9 mouse cellular contexts compared by ENCODE assay signal in the genomic region with DNA sequence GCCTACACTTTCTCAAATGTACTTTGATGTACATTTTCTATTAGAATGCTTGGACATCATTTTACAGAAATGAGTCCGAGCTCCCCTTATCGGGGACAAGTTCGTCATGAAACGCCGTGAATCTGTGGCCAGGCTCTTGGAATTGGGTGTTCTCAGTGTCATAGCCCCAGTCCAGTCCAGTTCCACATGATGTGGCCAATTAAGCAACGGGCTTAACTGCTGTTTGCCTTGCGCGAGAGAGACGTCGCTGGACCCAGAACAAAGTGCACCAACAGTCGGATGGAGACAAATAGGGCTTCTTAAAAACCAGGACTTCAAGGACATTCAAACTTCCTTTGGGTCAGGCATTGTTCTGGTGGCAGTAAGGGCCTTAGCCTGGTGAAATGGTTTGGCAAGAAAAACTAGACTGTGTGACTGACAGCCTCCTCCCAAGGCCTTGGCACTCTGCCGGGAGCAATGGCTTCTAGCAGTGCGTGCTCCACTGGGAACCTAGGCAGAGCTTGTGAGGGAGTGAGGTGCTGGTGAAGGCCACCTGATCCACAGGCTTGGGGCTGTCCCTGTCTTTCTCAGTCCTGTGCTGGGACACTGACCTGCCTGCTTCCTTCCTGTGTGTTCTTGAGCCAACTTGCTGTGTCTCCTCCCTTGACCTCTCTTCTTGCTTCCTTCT. TPM values are rescaled to one million over a fixed set of nuclear protein-coding genes. Genes with fewer than 3 reads are reported as not detected.
DNase-seq lines count a peak whose midpoint lies in the region.
"Had no signal": no experiment of that assay in that cellular context is flagged by ENCODE, and none has a peak within 500 bp of the region (broad histone marks: within the 10 kb centered on the region; RNA-seq: fewer than 3 reads in every experiment).

No protein-coding gene starts in this region.

- DNase-seq in left cerebral cortex, postnatal 4 days = peak; percentile 79
- no peak for DNase-seq in left cerebral cortex, adult 11 months (ENCODE audit: low spot score)
- DNase-seq in adrenal gland, postnatal 4 days (ENCODE audit: low spot score in 2 of 2) = peak; percentile 48 to 72
- peak; percentile 77 for DNase-seq in kidney, adult 9 months
- DNase-seq in ovary, adult 18-20 months (ENCODE audit: low spot score) = peak; percentile 78
- no peak for DNase-seq in left cerebral cortex, adult 9 months (ENCODE audit: low spot score in 2 of 2)
- no peak for DNase-seq in frontal cortex, postnatal 10 days (ENCODE audit: low spot score in 2 of 2)
- DNase-seq in right cerebral cortex, postnatal 14 days = no peak
- DNase-seq: cerebellum, adult 9-10 months had no signal

- intact Hi-C loops in left cerebral cortex, postnatal 4 days (cut with DNase I) = no loop called here

RNA-seq across cellular contexts. Expression of a gene that starts 11.5 kb away (rescaled TPM):
- 10 to 100 TPM; 40.6 to 45.5 TPM for total RNA-seq in left cerebral cortex, postnatal 4 days (2021)
- total RNA-seq in adrenal gland, postnatal 4 days (2021) = 10 to 100 TPM; 87.7 to 91.2 TPM

Comparison
In these comparisons a context has a peak if more than half of its experiments do, and no peak if none do; other contexts are left out.
1. DNase-seq: peak in left cerebral cortex, postnatal 4 days (single experiment), adrenal gland, postnatal 4 days (2 of 2), kidney, adult 9 months (single experiment) and ovary, adult 18-20 months (single experiment); none in left cerebral cortex, adult 11 months (single experiment), left cerebral cortex, adult 9 months (0 of 2), frontal cortex, postnatal 10 days (0 of 2) and right cerebral cortex, postnatal 14 days (single experiment).